Mouse (Mus musculus) hindlimb bud, embryonic 11.5 days (tissue): ENCODE results near the gene Chrng.

ENCODE experiments used
- DNase-seq: peaks from one replicate; pipeline ENCODE4 v3.0.0-alpha.2; 2012; ENCODE audit warnings: low read depth, low spot score; ENCODE audit errors: extremely low spot score

Chrng gene

DNA sequence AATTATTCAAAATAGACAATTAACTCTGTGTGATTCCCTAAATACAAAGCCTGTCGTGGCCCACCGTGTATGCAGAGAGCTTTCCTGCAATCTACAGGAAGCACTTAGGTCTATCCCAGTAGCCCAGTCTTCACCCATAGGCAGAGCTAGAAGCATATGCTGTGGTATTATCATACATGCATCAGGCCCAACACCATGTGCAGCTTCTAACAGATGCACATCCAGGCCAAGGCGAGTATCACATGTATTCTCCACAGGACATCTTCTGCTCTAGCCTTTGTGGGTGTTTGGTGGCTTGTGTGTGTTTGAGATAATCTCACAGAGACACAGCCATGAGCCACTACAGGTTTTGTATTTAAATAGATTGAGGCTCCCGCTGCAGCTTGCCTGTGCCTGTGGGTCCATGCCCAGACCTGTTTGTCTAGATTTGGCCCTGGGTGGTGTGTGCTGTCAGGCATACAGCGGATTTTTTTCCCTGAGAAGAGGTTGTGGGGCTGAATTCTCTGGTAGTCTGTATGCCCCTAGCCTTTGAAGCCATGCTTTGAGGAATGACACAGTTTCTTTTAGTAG lies 47.7 kb downstream of the Chrng start:
- no peak for DNase-seq

GRCm38 (mm10) chr1:87255173-87255572 lies 50.7 kb downstream of the Chrng start:
- DNase-seq = no peak

DNA sequence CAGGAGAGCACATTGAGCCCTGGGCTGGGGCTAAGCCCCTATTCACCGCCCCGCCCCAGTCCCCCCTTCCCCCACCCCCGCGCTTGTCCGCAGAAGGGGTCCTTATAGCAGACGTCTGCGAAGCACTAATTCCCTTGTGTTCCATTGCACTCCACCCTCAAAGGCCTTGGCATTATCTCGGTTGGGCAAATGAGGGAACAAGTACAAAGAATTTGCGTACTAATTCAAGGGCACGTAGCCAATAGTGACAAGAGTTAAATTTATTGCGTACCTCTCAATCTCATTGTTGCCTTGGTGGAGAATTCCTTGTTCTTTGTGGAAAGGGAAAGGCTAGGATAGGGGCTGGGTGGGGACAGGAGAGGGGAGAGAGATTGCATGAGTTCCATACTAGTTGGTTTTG lies 53.2 kb downstream of the Chrng start:
- no peak for DNase-seq

GRCm38 (mm10) chr1:87258484-87258883 lies 54.0 kb downstream of the Chrng start:
- no peak for DNase-seq

GRCm38 (mm10) chr1:87259316-87259715 lies 54.9 kb downstream of the Chrng start:
- no peak for DNase-seq
